Mouse (Mus musculus): Measurements from ENCODE around the gene Nmnat1.

DNA sequence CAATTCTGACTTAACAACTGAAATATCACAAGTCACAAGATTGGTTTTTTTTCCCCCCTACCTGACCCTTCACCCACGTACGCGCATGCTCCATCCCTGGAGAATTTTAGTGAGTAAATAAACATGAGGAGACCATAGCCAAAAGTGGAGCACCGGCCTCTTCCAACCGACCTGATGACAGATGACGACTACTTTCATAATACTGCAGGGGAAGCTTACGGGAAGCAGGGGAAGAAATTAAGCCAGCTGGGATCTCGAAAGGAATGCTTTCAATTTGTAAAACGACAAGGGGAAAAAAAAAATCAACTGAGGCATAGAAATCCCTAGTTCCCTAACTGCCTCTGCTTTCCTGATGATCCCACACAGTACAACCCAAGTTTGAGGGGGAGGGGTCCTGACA lies 60.2 kb downstream of the Nmnat1 start:
- TF ChIP-seq CTCF (IDR thresholded peaks at IDR 0.05), result no peak
- TF ChIP-seq EP300 (IDR thresholded peaks at IDR 0.05), result no peak
